Mouse (Mus musculus) layer of hippocampus, postnatal 25 days (tissue): Measurements from ENCODE around the gene Cyp4f13. TPM values are rescaled to one million over a fixed set of nuclear protein-coding genes. Genes with fewer than 3 reads are reported as not detected.

Experiments
- DNase-seq, 2 experiments: peaks; one replicate each; pipeline ENCODE4 v3.0.0; 2022; ENCODE audit warnings: mixed read lengths in 2 of 2, low spot score in 1 of 2; ENCODE audit errors: extremely low spot score in 1 of 2
- total RNA-seq, 2 experiments: library from RNA; stranded (reverse); gene quantifications; 2 replicates each; pipeline ENCODE4 v1.2.3; 2021

Gene Cyp4f13
- total RNA-seq, 2 experiments from 2014 or later, result 16.6 to 28.0 TPM

DNA sequence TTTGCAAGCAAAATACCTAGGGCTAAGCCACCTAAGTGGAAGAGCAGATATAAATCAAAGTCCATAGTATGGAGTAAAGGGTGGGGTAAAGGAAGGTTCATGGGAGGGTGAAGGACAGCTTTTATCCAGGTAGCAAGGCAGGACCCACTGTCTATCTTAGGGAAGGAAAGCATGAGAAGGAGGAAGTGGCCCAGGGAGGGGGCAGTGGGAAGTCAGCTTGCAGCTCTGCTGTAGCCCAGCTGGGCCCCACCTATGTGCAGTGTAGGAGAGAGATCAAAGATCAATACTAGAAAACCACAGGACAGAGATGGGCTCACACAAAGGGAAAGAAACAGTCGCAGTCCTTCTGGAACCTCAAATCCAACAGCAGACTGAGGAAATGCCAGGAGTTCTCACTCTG is 31.1 kb downstream of the Cyp4f13 start:
- no peak for DNase-seq

DNA sequence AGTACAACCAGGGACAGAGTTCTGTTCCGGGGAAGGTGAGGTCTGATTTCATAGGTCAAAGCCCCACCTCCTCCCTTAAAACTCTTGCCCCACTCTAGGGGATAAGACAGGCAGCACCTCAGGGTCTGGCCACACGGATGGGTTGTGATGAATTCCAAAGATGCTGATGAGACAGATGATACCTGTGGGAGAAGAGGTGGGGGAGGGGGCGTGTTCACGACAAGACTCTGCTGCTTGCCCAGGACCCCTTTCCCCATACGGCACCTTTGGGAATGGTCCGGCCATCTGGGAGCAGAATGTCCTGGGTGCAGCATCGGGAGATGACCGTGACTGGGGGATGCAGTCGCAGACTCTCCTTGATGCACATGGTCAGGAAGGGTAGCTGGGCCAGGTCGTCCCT is 41.0 kb downstream of the Cyp4f13 start:
- DNase-seq, result no peak

GRCm38 (mm10) chr17:32905239-32905638 is 42.0 kb downstream of the Cyp4f13 start:
- peak in 1 of 2 experiments; percentile 70 for DNase-seq

GRCm38 (mm10) chr17:32904414-32904813 is 42.8 kb downstream of the Cyp4f13 start:
- no peak for DNase-seq

GRCm38 (mm10) chr17:32901751-32902525 is 45.3 kb downstream of the Cyp4f13 start:
- no peak for DNase-seq

DNA sequence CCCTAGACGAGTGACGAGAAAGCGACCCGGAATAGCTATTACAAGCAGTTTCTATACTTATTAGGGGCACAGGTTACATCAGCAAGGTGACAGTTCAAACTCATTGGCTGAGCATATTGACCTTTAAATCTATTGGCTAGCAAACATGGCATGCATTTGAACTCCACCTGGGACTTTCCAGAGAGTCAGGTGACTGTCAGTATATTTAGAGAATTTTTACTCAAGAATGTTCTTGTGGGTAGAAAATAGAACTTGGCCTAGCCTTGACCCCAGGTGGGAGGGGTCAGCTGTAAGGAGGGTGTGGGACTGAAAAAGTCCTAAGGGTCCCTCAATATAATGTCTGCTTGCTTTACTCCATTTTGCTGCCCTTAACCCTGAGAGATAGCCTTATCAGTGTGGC is 51.8 kb downstream of the Cyp4f13 start:
- DNase-seq, result no peak

DNA sequence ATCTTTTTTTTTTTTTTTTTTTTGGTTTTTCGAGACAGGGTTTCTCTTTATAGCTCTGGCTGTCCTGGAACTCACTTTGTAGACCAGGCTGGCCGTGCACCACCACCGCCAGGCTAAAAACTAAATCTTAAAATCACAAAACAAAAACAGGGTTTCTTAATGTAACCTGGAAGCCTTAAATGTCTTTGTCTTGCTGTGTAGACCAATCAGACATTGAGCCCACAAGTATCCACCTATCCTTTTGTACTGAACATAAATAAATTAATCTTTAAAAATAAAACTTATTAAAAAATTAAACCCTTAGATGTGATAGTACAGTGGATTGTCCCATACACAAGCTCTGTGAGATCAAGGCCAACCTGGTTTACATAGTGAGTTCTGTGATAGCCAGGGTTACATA is 53.3 kb downstream of the Cyp4f13 start:
- DNase-seq, result no peak

DNA sequence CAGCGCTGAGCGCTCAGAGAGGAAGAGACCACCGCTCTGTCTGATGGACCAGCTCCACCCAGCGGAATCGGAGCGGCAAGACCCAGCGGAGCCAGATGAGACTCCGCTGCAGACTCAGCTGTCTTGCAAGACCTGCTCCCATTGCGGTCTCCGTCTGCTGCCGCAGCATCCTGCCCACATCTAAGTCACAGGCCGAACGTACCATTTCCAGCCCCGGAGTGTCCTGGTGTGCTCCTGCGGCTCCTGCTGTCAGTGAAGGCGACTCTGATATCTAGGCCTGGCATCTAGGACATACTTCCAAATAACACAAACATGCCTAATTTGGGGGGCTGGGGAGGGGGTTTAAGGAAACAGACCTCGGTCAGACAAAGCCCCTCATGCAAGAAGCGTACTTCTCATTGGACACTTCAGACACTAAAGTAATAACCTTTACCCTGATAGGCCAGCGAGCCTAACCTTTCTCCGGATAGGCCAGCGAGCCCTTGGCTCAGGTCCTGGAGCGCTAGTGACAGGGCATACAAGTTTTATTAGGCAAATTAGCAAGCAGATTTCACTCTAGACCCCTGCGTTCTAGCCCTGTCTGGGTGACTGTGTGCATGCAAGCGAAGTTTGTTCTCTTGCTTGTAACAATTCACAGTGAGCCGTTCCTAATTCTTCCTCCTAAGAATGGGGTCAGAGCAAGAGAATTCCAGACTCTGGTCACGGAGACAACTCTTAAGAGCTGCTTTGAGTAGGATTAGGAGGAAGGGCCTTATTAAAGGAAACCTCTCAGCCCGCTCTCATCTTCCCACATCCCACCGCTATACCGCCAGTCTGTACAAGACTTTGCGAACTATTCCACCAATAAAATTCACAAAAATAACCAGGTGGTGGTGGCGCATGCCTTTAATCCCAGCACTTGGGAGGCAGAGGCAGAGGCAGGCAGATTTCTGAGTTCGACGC is 55.7 kb downstream of the Cyp4f13 start, which contains the start of gene Zfp870:
Gene Zfp870, minus strand, starts transcription at position 404 of the 942 bp plus-strand sequence.
- DNase-seq, result peak; percentile 60 to 64

DNA sequence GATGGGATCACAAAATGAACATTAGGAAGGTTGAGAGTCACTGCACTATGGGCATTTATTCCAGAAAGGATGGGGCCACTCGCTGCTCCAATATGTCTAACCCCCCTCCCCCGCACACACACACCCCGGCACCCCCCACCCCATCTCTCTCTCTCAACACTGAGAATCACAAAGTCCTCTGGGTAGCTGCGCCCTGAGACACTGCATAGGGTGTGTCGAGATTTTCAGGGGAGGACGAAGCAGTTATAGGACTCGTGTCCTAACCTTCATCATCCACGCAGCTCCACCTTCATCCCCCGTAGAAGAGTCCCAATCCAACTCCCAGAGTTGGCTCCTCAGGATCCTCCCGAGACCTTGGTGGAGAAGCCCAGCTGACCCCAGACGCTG is 56.4 kb downstream of the Cyp4f13 start:
- DNase-seq, result no peak

GRCm38 (mm10) chr17:32889611-32890010 is 57.6 kb downstream of the Cyp4f13 start:
- DNase-seq, result no peak

DNA sequence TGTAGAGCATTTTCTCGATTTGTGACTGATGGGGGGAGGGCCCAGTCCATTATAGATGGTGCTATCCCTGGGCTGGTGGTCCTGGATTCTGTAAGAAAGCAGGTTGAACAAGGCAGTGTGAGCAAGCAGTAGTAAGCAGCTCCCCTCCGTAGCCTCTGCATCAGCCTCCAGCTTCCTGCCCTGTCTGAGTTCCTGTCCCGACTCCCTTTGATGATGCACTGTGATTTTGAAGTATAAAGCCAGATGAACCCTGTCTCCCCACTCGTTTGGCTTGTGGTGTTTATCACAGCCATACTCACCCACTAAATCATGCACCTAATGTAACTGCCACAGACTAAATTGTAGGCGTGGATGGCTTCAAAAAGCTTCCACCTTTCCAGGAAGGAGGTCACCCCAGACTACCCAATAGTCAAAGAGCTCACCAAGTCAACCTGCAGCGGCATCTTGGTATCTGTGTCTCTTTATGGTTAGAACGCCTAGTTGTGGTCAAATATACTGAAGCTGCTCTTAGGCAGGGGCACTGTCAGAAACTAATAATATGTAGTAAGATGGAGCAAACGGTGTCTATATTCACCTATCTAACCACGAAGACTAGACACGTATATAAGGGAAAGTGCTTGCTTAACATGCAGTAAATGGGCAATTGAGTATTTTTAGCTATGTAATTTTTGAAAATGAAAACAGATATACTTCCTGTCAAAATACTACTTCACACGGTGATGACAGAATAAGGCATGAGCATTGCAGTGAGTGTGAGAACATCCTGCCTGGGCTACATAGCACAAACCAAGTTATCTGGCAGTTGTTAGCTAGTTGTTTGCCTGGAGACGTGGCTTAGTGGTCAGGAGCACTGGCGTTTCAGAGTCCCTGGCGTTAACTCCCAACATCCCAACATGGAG is 66.6 kb downstream of the Cyp4f13 start:
- DNase-seq, result no peak

DNA sequence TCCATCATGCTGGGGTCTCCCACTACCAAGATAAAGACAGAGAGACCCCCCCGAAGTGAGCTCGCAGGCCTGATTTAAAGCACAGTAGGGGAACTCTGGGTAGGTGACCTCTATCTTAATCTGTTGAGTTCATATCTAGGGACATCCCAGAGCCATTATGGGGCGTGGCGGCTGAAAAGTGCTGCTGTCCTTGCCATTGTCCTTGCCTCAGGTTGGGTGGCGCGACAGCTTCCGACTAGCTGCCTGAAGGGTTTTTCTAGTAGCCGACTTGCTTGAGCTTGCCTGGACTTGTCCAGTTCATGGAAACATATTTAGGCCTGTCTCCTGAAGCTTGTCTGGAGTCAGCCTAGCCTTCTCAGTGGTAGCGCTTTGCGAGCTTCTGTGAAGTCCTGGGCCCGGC is 68.4 kb downstream of the Cyp4f13 start:
- DNase-seq, result no peak

GRCm38 (mm10) chr17:32877471-32878171 is 69.6 kb downstream of the Cyp4f13 start:
- no peak for DNase-seq

Other genes with a start within 250 kb of the Cyp4f13 start
- 10 to 100 TPM; 85.9 to 88.6 TPM for gene Zfp871, start 159.1 kb downstream of the Cyp4f13 start, total RNA-seq
- 1 to 10 TPM; 6.2 to 6.7 TPM for gene Zfp811, start 137.5 kb downstream of the Cyp4f13 start, total RNA-seq
- 10 to 100 TPM; 29.0 to 29.2 TPM for gene Zfp799, start 117.1 kb downstream of the Cyp4f13 start, total RNA-seq
- 10 to 100 TPM in 1 of 2 experiments, 1 to 10 TPM in 1; 9.9 to 10.5 TPM for gene Zfp870, start 55.8 kb downstream of the Cyp4f13 start, total RNA-seq
- gene Cyp4f14, start 30.1 kb downstream of the Cyp4f13 start, total RNA-seq, result 1 to 10 TPM; 4.6 to 5.3 TPM
- 1 to 10 TPM; 3.4 to 4.9 TPM for gene Zfp472, start 18.4 kb upstream of the Cyp4f13 start, total RNA-seq
- gene Zfp952, start 45.7 kb upstream of the Cyp4f13 start, total RNA-seq, result 10 to 100 TPM; 17.2 to 17.8 TPM
- 10 to 100 TPM; 19.9 to 22.4 TPM for gene Zfp763, start 86.0 kb upstream of the Cyp4f13 start, total RNA-seq
- gene 4921501E09Rik, start 120.7 kb upstream of the Cyp4f13 start, total RNA-seq, result not detected
- gene Zfp563, start 141.9 kb upstream of the Cyp4f13 start, total RNA-seq, result 10 to 100 TPM; 17.9 to 21.8 TPM
- 1 to 10 TPM; 2.4 to 3.3 TPM for gene Morc2b, start 192.3 kb upstream of the Cyp4f13 start, total RNA-seq
- not detected for gene Olfr55, start 221.0 kb upstream of the Cyp4f13 start, total RNA-seq
- not detected for gene Olfr239, start 243.9 kb upstream of the Cyp4f13 start, total RNA-seq